Mouse (Mus musculus): ENCODE measurements around the gene Best3. TPM values are rescaled to one million over a fixed set of nuclear protein-coding genes. Genes with fewer than 3 reads are reported as not detected.

Gene Best3
- polyA plus RNA-seq, 2 experiments: not detected

DNA sequence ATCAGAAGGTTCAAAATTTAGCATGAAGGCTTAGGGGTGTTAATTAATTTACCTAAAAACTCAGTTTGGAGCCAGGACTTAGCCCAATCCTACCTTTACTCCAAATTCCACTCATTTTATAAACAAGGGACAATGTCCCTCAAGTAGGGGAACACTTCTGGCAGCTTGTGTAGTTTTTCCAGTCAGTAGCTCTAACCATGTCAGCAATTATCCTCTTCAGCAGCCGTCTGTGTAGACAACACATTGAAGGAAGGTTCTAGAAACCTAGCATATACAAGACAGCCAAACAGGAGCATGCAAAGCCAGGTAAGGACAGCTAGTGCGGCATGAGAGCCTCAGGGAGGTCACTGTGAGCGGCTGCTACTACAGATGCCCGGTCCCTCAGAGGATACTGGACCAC, 21.5 kb upstream of the Best3 start:
- H3K27me3 ChIP-seq (ENCODE audit: control insufficient read depth, insufficient read depth, low read length): no peaks in the 10 kb centered on the region
- no peaks in the 10 kb centered on the region for H3K4me1 ChIP-seq (replicated peaks; ENCODE audit: control insufficient read depth in 2 of 2, insufficient read depth in 2 of 2, low read length in 1 of 2)
- WGBS (ENCODE audit: insufficient replicate concordance): 62% methylated on average over 4 of the region's 4 CpGs
- H3K4me3 ChIP-seq (ENCODE audit: insufficient read depth in 1 of 2, low read depth in 2 of 2, low read length in 2 of 2): no peak overlapping the region
- H3K27ac ChIP-seq: no peak overlapping the region
- no peaks in the 10 kb centered on the region for H3K9me3 ChIP-seq (ENCODE audit: control insufficient read depth, low read length)
- DNase-seq (ENCODE audit: low read depth in 3 of 3, low spot score in 3 of 3) (no peak), ATAC-seq (ENCODE audit: insufficient read depth) (no peak)
- no peak overlapping the region for H3K9ac ChIP-seq (replicated peaks)
- no peaks in the 10 kb centered on the region for H3K36me3 ChIP-seq (replicated peaks; ENCODE audit: control insufficient read depth, insufficient read depth, low read depth)
- no peak for TF ChIP-seq CTCF (IDR thresholded peaks at IDR 0.05; ENCODE audit: low read depth)
- TF ChIP-seq EP300 (IDR thresholded peaks at IDR 0.05; ENCODE audit: low read depth): no peak
- no peak overlapping the region for H3K4me2 ChIP-seq (ENCODE audit: low read depth)

DNA sequence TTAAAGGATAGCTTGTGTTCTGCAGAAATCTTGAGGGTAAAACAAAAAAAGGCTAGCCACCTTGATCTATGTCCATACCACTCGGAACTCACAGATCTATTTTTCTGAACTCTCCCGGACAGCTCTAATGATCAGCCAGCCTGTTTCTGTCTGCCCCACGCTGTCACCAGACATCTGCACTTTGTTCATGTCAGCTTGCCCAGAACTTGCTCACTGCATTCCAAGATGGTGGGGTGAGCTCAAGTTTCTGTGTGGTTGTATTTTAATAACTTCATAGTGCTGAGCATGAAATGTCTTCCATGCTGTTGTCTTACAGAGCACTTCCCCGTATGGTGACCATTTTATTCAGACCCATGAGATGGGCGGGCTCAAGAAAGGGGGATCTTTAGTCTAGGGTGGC, 20.8 kb upstream of the Best3 start:
- H3K4me1 ChIP-seq (replicated peaks; ENCODE audit: control insufficient read depth in 2 of 2, insufficient read depth in 2 of 2, low read length in 1 of 2): no peaks in the 10 kb centered on the region
- no peak overlapping the region for H3K27ac ChIP-seq
- H3K4me3 ChIP-seq (ENCODE audit: insufficient read depth in 1 of 2, low read depth in 2 of 2, low read length in 2 of 2): no peak overlapping the region
- no peaks in the 10 kb centered on the region for H3K9me3 ChIP-seq (ENCODE audit: control insufficient read depth, low read length)
- 50% methylated on average over 5 of the region's 5 CpGs for WGBS (ENCODE audit: insufficient replicate concordance)
- H3K4me2 ChIP-seq (ENCODE audit: low read depth): no peak overlapping the region
- DNase-seq (ENCODE audit: low read depth in 3 of 3, low spot score in 3 of 3) (no peak), ATAC-seq (ENCODE audit: insufficient read depth) (no peak)
- no peaks in the 10 kb centered on the region for H3K36me3 ChIP-seq (replicated peaks; ENCODE audit: control insufficient read depth, insufficient read depth, low read depth)
- no peak overlapping the region for H3K9ac ChIP-seq (replicated peaks)
- no peaks in the 10 kb centered on the region for H3K27me3 ChIP-seq (ENCODE audit: control insufficient read depth, insufficient read depth, low read length)
- TF ChIP-seq CTCF (IDR thresholded peaks at IDR 0.05; ENCODE audit: low read depth): no peak
- no peak for TF ChIP-seq EP300 (IDR thresholded peaks at IDR 0.05; ENCODE audit: low read depth)

DNA sequence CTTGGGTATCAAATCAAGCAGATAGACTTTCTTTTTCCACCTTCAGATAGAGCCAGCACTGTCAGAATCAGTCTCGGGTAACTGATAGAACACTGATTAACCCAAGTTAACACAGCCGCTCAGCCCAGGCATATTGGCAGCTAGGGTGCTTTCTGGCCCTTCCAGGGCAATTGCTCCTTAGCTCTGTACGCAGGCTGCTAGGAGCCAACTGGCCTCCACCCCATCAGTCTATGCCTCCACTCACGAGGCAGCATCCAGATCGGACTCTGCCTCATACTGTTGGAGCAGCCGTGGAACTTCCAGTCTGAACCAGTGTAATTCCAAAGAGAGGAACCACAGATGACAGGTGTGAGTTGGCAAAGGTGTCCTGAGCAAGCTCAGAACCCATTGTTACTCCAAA, 20.0 kb upstream of the Best3 start:
- 63% methylated on average over 6 of the region's 6 CpGs for WGBS (ENCODE audit: insufficient replicate concordance)
- H3K9ac ChIP-seq (replicated peaks): no peak overlapping the region
- DNase-seq (ENCODE audit: low read depth in 3 of 3, low spot score in 3 of 3) (no peak), ATAC-seq (ENCODE audit: insufficient read depth) (no peak)
- H3K36me3 ChIP-seq (replicated peaks; ENCODE audit: control insufficient read depth, insufficient read depth, low read depth): no peaks in the 10 kb centered on the region
- H3K27me3 ChIP-seq (ENCODE audit: control insufficient read depth, insufficient read depth, low read length): no peaks in the 10 kb centered on the region
- TF ChIP-seq EP300 (IDR thresholded peaks at IDR 0.05; ENCODE audit: low read depth) (no peak), CTCF (IDR thresholded peaks at IDR 0.05; ENCODE audit: low read depth) (no peak)
- no peak overlapping the region for H3K4me2 ChIP-seq (ENCODE audit: low read depth)
- no peaks in the 10 kb centered on the region for H3K4me1 ChIP-seq (replicated peaks; ENCODE audit: control insufficient read depth in 2 of 2, insufficient read depth in 2 of 2, low read length in 1 of 2)
- H3K27ac ChIP-seq: no peak overlapping the region
- H3K4me3 ChIP-seq (ENCODE audit: insufficient read depth in 1 of 2, low read depth in 2 of 2, low read length in 2 of 2): no peak overlapping the region
- H3K9me3 ChIP-seq (ENCODE audit: control insufficient read depth, low read length): no peaks in the 10 kb centered on the region

DNA sequence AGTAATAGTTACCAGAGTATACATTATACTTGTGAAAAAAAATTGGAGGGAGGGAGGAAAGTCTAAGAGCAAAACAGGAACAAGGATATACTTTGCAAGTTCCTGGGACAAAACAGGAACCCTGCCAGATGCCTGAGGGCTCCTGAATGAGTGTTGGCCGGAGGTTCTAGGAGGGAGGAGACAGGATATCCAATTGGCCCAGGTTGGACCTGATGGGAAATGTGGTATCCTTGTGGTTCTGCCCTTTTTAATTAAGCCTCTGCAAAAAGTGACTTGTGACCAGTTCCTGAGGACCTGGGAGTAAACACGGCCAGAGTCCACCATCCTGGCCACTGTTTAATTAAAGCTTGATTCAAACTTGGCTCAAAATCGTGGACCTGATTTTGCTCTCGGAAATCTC, 17.4 kb upstream of the Best3 start:
- DNase-seq (ENCODE audit: low read depth in 3 of 3, low spot score in 3 of 3): no peak
- Histone ChIP-seq H3K27me3 (ENCODE audit: control insufficient read depth, insufficient read depth, low read length) (no peaks in the 10 kb centered on the region), H3K4me1 (replicated peaks; ENCODE audit: control insufficient read depth in 2 of 2, insufficient read depth in 2 of 2, low read length in 1 of 2) (no peaks in the 10 kb centered on the region), H3K36me3 (replicated peaks; ENCODE audit: control insufficient read depth, insufficient read depth, low read depth) (no peaks in the 10 kb centered on the region), H3K4me3 (ENCODE audit: insufficient read depth in 1 of 2, low read depth in 2 of 2, low read length in 2 of 2) (no peak overlapping the region), H3K9ac (replicated peaks) (no peak overlapping the region), H3K27ac (no peak overlapping the region), H3K9me3 (ENCODE audit: control insufficient read depth, low read length) (no peaks in the 10 kb centered on the region), H3K4me2 (ENCODE audit: low read depth) (no peak overlapping the region)
- 53% methylated on average over 4 of the region's 4 CpGs for WGBS (ENCODE audit: insufficient replicate concordance)
- ATAC-seq (ENCODE audit: insufficient read depth): no peak
- TF ChIP-seq EP300 (IDR thresholded peaks at IDR 0.05; ENCODE audit: low read depth): no peak
- no peak for TF ChIP-seq CTCF (IDR thresholded peaks at IDR 0.05; ENCODE audit: low read depth)

DNA sequence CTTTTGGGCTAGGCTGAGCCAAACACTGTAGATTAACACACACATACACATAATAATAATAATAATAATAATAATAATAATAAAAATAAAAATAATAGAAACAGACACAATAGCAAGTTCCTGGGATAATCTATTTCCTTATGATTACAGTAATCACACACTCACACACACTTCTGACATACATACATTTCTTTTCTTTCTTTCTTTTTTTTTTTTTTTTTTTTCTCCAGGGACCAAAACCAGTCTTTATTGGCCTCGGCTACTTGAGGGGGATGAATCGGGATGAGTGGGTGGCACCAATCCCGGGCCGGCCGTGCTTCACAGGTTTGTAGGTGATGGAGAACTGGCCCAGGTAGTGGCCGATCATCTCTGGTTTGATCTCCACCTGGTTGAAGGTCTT, 13.6 kb upstream of the Best3 start, which contains the start of gene Gm10271:
Gene Gm10271, minus strand, starts transcription at position 101 of the 400 bp plus-strand sequence.
- Histone ChIP-seq H3K4me3 (ENCODE audit: insufficient read depth in 1 of 2, low read depth in 2 of 2, low read length in 2 of 2) (no peak within 1 kb of the TSS), H3K4me1 (replicated peaks; ENCODE audit: control insufficient read depth in 2 of 2, insufficient read depth in 2 of 2, low read length in 1 of 2) (no peaks in the 10 kb centered on the region), H3K4me2 (ENCODE audit: low read depth) (no peak within 1 kb of the TSS), H3K27ac (no peak within 1 kb of the TSS), H3K9ac (replicated peaks) (no peak within 1 kb of the TSS), H3K27me3 (ENCODE audit: control insufficient read depth, insufficient read depth, low read length) (no peaks in the 10 kb centered on the region), H3K9me3 (ENCODE audit: control insufficient read depth, low read length) (no peaks in the 10 kb centered on the region), H3K36me3 (replicated peaks; ENCODE audit: control insufficient read depth, insufficient read depth, low read depth) (no peaks in the 10 kb centered on the region)
- 85% methylated on average over 6 of the region's 6 CpGs for WGBS (ENCODE audit: insufficient replicate concordance)
- DNase-seq (ENCODE audit: low read depth in 3 of 3, low spot score in 3 of 3) (no peak), ATAC-seq (ENCODE audit: insufficient read depth) (no peak)
- TF ChIP-seq EP300 (IDR thresholded peaks at IDR 0.05; ENCODE audit: low read depth) (no peak), CTCF (IDR thresholded peaks at IDR 0.05; ENCODE audit: low read depth) (no peak)

Data from liver, embryonic 14.5 days (tissue).